Mouse (Mus musculus): ENCODE measurements at regions not wholly inside any gene's neighbourhood (a gene's known extent, or its start where the extent isn't known, plus 50 kb on each side); places are given as distances from the start of the nearest gene placed in this dataset.

- intact Hi-C loops (cut with DNase I), result no loop called here
- no peak for DNase-seq
Measured at GRCm38 (mm10) chr2:64860113-64860512, 164.7 kb downstream of the Grb14 start.

DNA sequence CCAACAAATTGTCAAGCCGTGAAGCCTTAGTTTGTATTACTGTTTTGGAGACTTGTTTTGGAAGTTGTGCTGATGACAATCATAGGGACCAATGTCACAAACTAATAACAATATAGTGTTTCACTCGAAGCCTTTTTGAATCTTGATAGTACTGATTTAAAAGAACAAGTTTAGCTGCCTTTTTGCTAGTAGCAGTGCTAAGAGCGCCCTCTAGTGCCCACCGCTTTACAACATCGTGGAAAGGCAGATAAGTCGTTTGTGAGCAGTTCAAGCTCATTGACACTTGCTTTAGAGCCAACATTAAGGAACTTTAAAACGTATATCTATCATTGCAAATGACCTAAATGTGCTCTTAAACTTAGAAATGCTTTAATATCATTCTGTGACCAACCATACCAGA is 170.9 kb downstream of the Grb14 start:
- intact Hi-C loops (cut with DNase I), result loop anchor here (10.0 kb wide), 2 partner anchors 1149 to 1379 kb away; no protein-coding TSS in a partner anchor
- peak; percentile 67 to 81 for DNase-seq

- intact Hi-C loops (cut with DNase I), result loop anchor here (10.0 kb wide), 2 partner anchors 1148 to 1378 kb away; no protein-coding TSS in a partner anchor
- no peak for DNase-seq
Measured at GRCm38 (mm10) chr2:64852913-64853312, 171.9 kb downstream of the Grb14 start.

DNA sequence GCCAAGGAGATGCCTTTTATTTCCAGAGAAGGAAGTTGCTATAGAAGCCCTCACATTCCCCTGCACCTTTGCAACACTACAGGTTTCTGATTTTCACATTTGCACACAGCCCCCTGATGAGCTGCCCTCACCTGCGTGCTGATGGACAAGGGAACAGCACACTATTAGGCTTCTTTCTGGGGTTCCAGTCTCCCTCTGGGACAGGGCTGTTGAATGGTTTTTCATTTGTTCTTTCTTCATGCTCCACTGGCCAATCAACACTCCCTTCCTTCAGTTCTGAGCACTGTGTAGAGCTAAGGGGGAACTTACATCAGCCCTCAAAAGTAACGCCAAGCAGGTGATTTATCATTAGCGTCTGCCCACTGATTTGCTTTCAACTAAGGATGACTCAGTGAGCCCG is 173.7 kb downstream of the Grb14 start:
- DNase-seq, result no peak
- intact Hi-C loops (cut with DNase I), result loop anchor here (10.0 kb wide), 2 partner anchors 1146 to 1376 kb away; no protein-coding TSS in a partner anchor

DNA sequence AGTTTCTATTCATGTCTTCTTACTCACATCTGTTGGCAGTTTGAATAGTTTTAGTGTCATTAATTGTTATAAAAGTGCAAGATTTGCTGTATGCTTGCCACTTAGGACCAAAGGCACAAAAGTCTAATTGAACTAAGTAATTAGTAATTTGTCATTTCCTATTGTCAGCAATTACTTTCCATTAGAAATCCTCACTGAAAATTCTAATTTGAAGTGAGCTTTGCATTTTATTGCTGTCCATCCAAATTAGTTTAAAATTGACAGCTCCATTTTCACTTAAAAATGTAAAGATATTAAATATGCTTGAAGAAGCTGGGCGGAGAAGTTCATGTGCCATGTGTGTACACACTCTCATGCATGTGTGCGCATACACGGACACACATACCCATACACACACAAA is 174.1 kb downstream of the Grb14 start:
- intact Hi-C loops (cut with DNase I), result loop anchor here (10.0 kb wide), 2 partner anchors 1146 to 1376 kb away; no protein-coding TSS in a partner anchor
- no peak for DNase-seq

GRCm38 (mm10) chr2:64824494-64824893 is 200.3 kb downstream of the Grb14 start:
- intact Hi-C loops (cut with DNase I), result no loop called here
- DNase-seq, result peak in 1 of 2 experiments; percentile 0

DNA sequence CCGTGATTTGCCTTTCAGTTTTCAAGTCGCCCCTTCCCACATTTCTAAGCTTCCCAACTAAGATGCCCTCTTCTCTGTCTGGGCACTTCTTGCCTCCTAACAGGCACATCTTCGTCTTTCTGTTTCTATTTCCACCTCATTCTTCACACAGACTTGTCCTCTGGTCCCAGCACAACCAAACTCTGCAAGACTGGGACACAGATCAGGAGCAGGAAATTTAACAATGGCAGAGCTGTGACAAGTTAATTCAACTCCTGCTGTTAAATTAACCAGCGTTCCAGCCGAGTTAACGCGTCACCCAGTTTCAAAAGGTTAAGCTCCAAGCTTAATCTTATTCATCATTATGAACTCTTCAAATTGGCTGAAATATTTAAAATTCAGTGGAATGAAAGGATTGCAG is 200.9 kb downstream of the Grb14 start:
- DNase-seq, result no peak
- intact Hi-C loops (cut with DNase I), result no loop called here

DNA sequence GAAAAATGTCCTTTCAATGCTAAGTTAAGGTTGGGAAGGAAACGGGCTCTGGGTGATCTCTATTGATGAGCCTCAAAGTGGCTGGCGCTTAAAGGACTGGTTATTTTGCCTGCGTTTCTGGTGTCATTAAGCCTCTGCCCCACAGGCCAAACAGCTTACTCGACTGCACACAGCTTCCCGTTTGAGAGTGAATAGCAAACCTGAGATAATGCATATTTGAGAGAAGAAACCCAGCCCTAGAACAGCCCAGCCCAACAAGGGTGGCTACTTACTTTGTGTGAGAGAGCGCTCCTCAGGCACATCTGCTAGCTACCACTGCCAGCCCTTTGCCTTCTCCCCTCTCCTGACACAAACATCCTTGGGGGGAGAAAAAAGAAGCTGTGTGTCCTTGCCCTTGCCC is 201.7 kb downstream of the Grb14 start:
- intact Hi-C loops (cut with DNase I), result no loop called here
- no peak for DNase-seq

GRCm38 (mm10) chr2:64818159-64818558 is 206.6 kb downstream of the Grb14 start:
- DNase-seq, result no peak
- intact Hi-C loops (cut with DNase I), result no loop called here
